Mouse (Mus musculus) embryonic facial prominence, embryonic 11.5 days (tissue): ENCODE results near the gene Ptpn7. TPM values are rescaled to one million over a fixed set of nuclear protein-coding genes. Genes with fewer than 3 reads are reported as not detected.

Experiments
- ATAC-seq: fragments of 200-750 bp; cut with Nextera tagmentation; replicated peaks from 2 replicates; pipeline ENCODE4 v1.8.0; 2017; ENCODE audit warnings: low read depth; ENCODE audit not compliant: insufficient number of reproducible peaks, low FRiP score, low TSS enrichment
- DNase-seq: peaks from one replicate; pipeline ENCODE4 v3.0.0-alpha.2; 2015; ENCODE audit warnings: low spot score
- H3K27ac ChIP-seq: fragments of 300-500 bp; sonication (generic); replicated peaks from 2 replicates; pipeline ENCODE4 v1.5.1; 2014; ENCODE audit warnings: mild to moderate bottlenecking, low read depth, low read length, control low read depth
- H3K27me3 ChIP-seq: fragments of 300-500 bp; sonication (generic); 2 replicates; pipeline ENCODE4 v1.6.1; 2014; ENCODE audit warnings: mild to moderate bottlenecking, low read length, moderate library complexity, mixed read lengths; ENCODE audit not compliant: control insufficient read depth, insufficient read depth
- H3K36me3 ChIP-seq: fragments of 300-500 bp; sonication (generic); replicated peaks from 2 replicates; pipeline ENCODE4 v1.6.1; 2014; ENCODE audit warnings: low read depth, mild to moderate bottlenecking, low read length, moderate library complexity, mixed read lengths; ENCODE audit not compliant: control insufficient read depth, insufficient read depth
- H3K4me1 ChIP-seq: fragments of 300-500 bp; sonication (generic); 2 replicates; pipeline ENCODE4 v1.6.1; 2014; ENCODE audit warnings: low read length, mixed read lengths; ENCODE audit not compliant: control insufficient read depth, insufficient read depth
- H3K4me2 ChIP-seq: fragments of 300-500 bp; sonication (generic); 2 replicates; pipeline ENCODE4 v1.6.1; 2014; ENCODE audit warnings: low read depth, mild to moderate bottlenecking, control low read depth, low read length, moderate library complexity
- H3K4me3 ChIP-seq: fragments of 300-500 bp; sonication (generic); 2 replicates; pipeline ENCODE4 v1.5.1; 2014; ENCODE audit warnings: low read depth, low read length, control low read depth
- H3K9ac ChIP-seq: fragments of 300-500 bp; sonication (generic); replicated peaks from 2 replicates; pipeline ENCODE4 v1.6.1; 2014; ENCODE audit warnings: mild to moderate bottlenecking, control low read depth, low read length
- H3K9me3 ChIP-seq: fragments of 300-500 bp; sonication (generic); replicated peaks from 2 replicates; pipeline ENCODE4 v1.6.1; 2016; ENCODE audit warnings: mild to moderate bottlenecking, low read length, inconsistent platforms, mixed read lengths; ENCODE audit not compliant: control insufficient read depth
- WGBS: fragments of 180-500 bp; shearing (Covaris S2); extraction: QIAGEN DNeasy Blood & Tissue Kit; methylation state at CpG from one replicate; pipeline ENCODE4 v1.1.7; 2014; 5-methylcytosine and 5-hydroxymethylcytosine counted together
- polyA plus RNA-seq: library from polyadenylated mRNA; unstranded; fragments of >200 nt; fragmentation: Nextera tagmentation; extraction: Ambion mirVana; gene quantifications from 2 replicates; pipeline ENCODE4 v1.2.1, GENCODE M21; 2014

The Ptpn7 gene
- polyA plus RNA-seq, 1 experiment from 2014 or later, result 1.9 TPM

- ATAC-seq, result no peak
- H3K9ac ChIP-seq, result no peak overlapping the region; the same call in none of the 2 replicates
- H3K27ac ChIP-seq, result no peak overlapping the region
- 70% methylated on average over 4 of the region's 4 CpGs for WGBS
- H3K4me1 ChIP-seq, result 0 out of 2 replicates have a peak, but pooled peaks cover 3% of the 10 kb centered on the region
- no peak for DNase-seq
- H3K27me3 ChIP-seq, result no peaks in the 10 kb centered on the region
- no peaks in the 10 kb centered on the region for H3K36me3 ChIP-seq
- H3K9me3 ChIP-seq, result no peaks in the 10 kb centered on the region
- peak overlapping the region; percentile 90 for H3K4me3 ChIP-seq
- H3K4me2 ChIP-seq, result peak overlapping the region; percentile 83; the same call in 1 of the 2 replicates
These were observed 16.0 kb downstream of the Ptpn7 start for GRCm38 (mm10) chr1:135148476-135148875.

- H3K36me3 ChIP-seq, result no peaks in the 10 kb centered on the region
- DNase-seq (no peak), ATAC-seq (no peak)
- H3K9ac ChIP-seq, result no peak overlapping the region
- no peaks in the 10 kb centered on the region for H3K9me3 ChIP-seq
- H3K4me3 ChIP-seq, result no peak overlapping the region
- 0 out of 2 replicates have a peak, but pooled peaks cover 3% of the 10 kb centered on the region for H3K4me1 ChIP-seq
- no peak overlapping the region for H3K4me2 ChIP-seq
- 69% methylated on average over 5 of the region's 5 CpGs for WGBS
- H3K27me3 ChIP-seq, result no peaks in the 10 kb centered on the region
- H3K27ac ChIP-seq, result no peak overlapping the region
These were observed 16.5 kb downstream of the Ptpn7 start for GRCm38 (mm10) chr1:135148996-135149395.

- peak overlapping the region; percentile 59 for H3K9ac ChIP-seq
- H3K4me1 ChIP-seq, result no peaks in the 10 kb centered on the region
- no peak for DNase-seq
- 23% methylated on average over 11 of the region's 13 CpGs for WGBS
- H3K36me3 ChIP-seq, result no peaks in the 10 kb centered on the region; the same call in none of the 2 replicates
- peak overlapping the region; percentile 24; the same call in 1 of the 2 replicates for H3K4me2 ChIP-seq
- peak overlapping the region; percentile 84 for H3K27ac ChIP-seq
- H3K9me3 ChIP-seq, result no peaks in the 10 kb centered on the region
- no peaks in the 10 kb centered on the region for H3K27me3 ChIP-seq
- H3K4me3 ChIP-seq, result no peak overlapping the region
- peak; percentile 5; the same call in 1 of the 2 replicates for ATAC-seq
These were observed 21.5 kb downstream of the Ptpn7 start for GRCm38 (mm10) chr1:135154011-135154410.

GRCm38 (mm10) chr1:135154411-135154959 lies 22.0 kb downstream of the Ptpn7 start:
- DNase-seq (peak; percentile 96), ATAC-seq (peak; percentile 45)
- H3K9me3 ChIP-seq, result no peaks in the 10 kb centered on the region
- H3K27ac ChIP-seq, result peak overlapping the region; percentile 84
- no peaks in the 10 kb centered on the region; the same call in none of the 2 replicates for H3K36me3 ChIP-seq
- H3K9ac ChIP-seq, result peak overlapping the region; percentile 59
- H3K4me2 ChIP-seq, result peak overlapping the region; percentile 24; the same call in 1 of the 2 replicates
- WGBS, result 5% methylated on average over 14 of the region's 14 CpGs
- no peaks in the 10 kb centered on the region for H3K4me1 ChIP-seq
- H3K27me3 ChIP-seq, result no peaks in the 10 kb centered on the region
- no peak overlapping the region for H3K4me3 ChIP-seq

- H3K9ac ChIP-seq, result no peak overlapping the region
- no peak for ATAC-seq
- no peaks in the 10 kb centered on the region; the same call in none of the 2 replicates for H3K36me3 ChIP-seq
- H3K9me3 ChIP-seq, result no peaks in the 10 kb centered on the region
- no peak overlapping the region for H3K27ac ChIP-seq
- no peak overlapping the region for H3K4me3 ChIP-seq
- no peaks in the 10 kb centered on the region for H3K4me1 ChIP-seq
- no peak overlapping the region for H3K4me2 ChIP-seq
- 92% methylated on average over 6 of the region's 6 CpGs for WGBS
- H3K27me3 ChIP-seq, result no peaks in the 10 kb centered on the region
- no peak for DNase-seq
These were observed 23.8 kb downstream of the Ptpn7 start for GRCm38 (mm10) chr1:135156300-135156699.

GRCm38 (mm10) chr1:135158633-135159032 lies 26.1 kb downstream of the Ptpn7 start:
- H3K27ac ChIP-seq, result no peak overlapping the region

GRCm38 (mm10) chr1:135159074-135159473 lies 26.6 kb downstream of the Ptpn7 start:
- no peak for ATAC-seq
- no peak overlapping the region for H3K9ac ChIP-seq
- WGBS, result 51% methylated on average over 7 of the region's 7 CpGs
- H3K4me1 ChIP-seq, result no peaks in the 10 kb centered on the region
- no peak for DNase-seq
- H3K27me3 ChIP-seq, result no peaks in the 10 kb centered on the region
- no peak overlapping the region for H3K27ac ChIP-seq
- H3K9me3 ChIP-seq, result no peaks in the 10 kb centered on the region
- H3K4me3 ChIP-seq, result no peak overlapping the region
- H3K36me3 ChIP-seq, result no peaks in the 10 kb centered on the region; the same call in none of the 2 replicates
- no peak overlapping the region for H3K4me2 ChIP-seq

More at GRCm38 (mm10) chr1:135158633-135159032, 26.1 kb downstream of the Ptpn7 start:
- WGBS, result 32% methylated on average over 5 of the region's 5 CpGs
- H3K9ac ChIP-seq, result no peak overlapping the region
- H3K9me3 ChIP-seq, result no peaks in the 10 kb centered on the region
- DNase-seq (no peak), ATAC-seq (no peak)
- no peak overlapping the region for H3K4me2 ChIP-seq
- H3K36me3 ChIP-seq, result no peaks in the 10 kb centered on the region; the same call in none of the 2 replicates
- no peaks in the 10 kb centered on the region for H3K27me3 ChIP-seq
- H3K4me3 ChIP-seq, result no peak overlapping the region
- H3K4me1 ChIP-seq, result no peaks in the 10 kb centered on the region

GRCm38 (mm10) chr1:135159556-135160123 lies 27.1 kb downstream of the Ptpn7 start:
- no peak for ATAC-seq
- no peaks in the 10 kb centered on the region for H3K27me3 ChIP-seq
- no peak overlapping the region for H3K4me3 ChIP-seq
- no peaks in the 10 kb centered on the region; the same call in none of the 2 replicates for H3K36me3 ChIP-seq
- no peak overlapping the region for H3K4me2 ChIP-seq
- no peak overlapping the region for H3K9ac ChIP-seq
- no peak for DNase-seq
- no peaks in the 10 kb centered on the region for H3K9me3 ChIP-seq
- no peak overlapping the region for H3K27ac ChIP-seq
- 78% methylated on average over 11 of the region's 11 CpGs for WGBS
- no peaks in the 10 kb centered on the region for H3K4me1 ChIP-seq
